Mouse (Mus musculus): ENCODE results near the gene Sema3b. TPM values are rescaled to one million over a fixed set of nuclear protein-coding genes. Genes with fewer than 3 reads are reported as not detected.

The Sema3b gene
- polyA plus RNA-seq, 1 experiment from 2014 or later: 14.9 TPM

- Histone ChIP-seq H3K4me3 (replicated peaks; ENCODE audit: low read length) (no peak overlapping the region), H3K9ac (ENCODE audit: low read length) (peak overlapping the region; percentile 47), H3K36me3 (ENCODE audit: control insufficient read depth, insufficient read depth, low read length) (no peaks in the 10 kb centered on the region), H3K27ac (ENCODE audit: low read length) (peak overlapping the region; percentile 80), H3K4me1 (ENCODE audit: control insufficient read depth, insufficient read depth, low read length) (peaks cover 75% of the 10 kb centered on the region), H3K9me3 (replicated peaks; ENCODE audit: control insufficient read depth, low read length) (no peaks in the 10 kb centered on the region), H3K4me2 (ENCODE audit: low read depth, low read length) (peak overlapping the region; percentile 41; the same call in 1 of the 2 replicates), H3K27me3 (ENCODE audit: control insufficient read depth, insufficient read depth, low read length) (no peaks in the 10 kb centered on the region)
- no peak for ATAC-seq (ENCODE audit: insufficient read depth, low FRiP score)
- WGBS: 34% methylated on average over 4 of the region's 4 CpGs
Observed at GRCm38 (mm10) chr9:107629411-107629730, 20.3 kb upstream of the Sema3b start.

GRCm38 (mm10) chr9:107628721-107629410 is 19.8 kb upstream of the Sema3b start:
- Histone ChIP-seq H3K9ac (ENCODE audit: low read length) (peak overlapping the region; percentile 48), H3K9me3 (replicated peaks; ENCODE audit: control insufficient read depth, low read length) (no peaks in the 10 kb centered on the region), H3K4me1 (ENCODE audit: control insufficient read depth, insufficient read depth, low read length) (peaks cover 79% of the 10 kb centered on the region), H3K27ac (ENCODE audit: low read length) (peak overlapping the region; percentile 80), H3K4me2 (ENCODE audit: low read depth, low read length) (peak overlapping the region; percentile 41), H3K36me3 (ENCODE audit: control insufficient read depth, insufficient read depth, low read length) (0 out of 2 replicates have a peak, but pooled peaks cover 2% of the 10 kb centered on the region), H3K4me3 (replicated peaks; ENCODE audit: low read length) (no peak overlapping the region), H3K27me3 (ENCODE audit: control insufficient read depth, insufficient read depth, low read length) (no peaks in the 10 kb centered on the region)
- 52% methylated on average over 15 of the region's 15 CpGs for WGBS
- ATAC-seq (ENCODE audit: insufficient read depth, low FRiP score): no peak

- peaks cover 75% of the 10 kb centered on the region for H3K4me1 ChIP-seq (ENCODE audit: control insufficient read depth, insufficient read depth, low read length)
- ATAC-seq (ENCODE audit: insufficient read depth, low FRiP score): no peak
- no peaks in the 10 kb centered on the region for H3K27me3 ChIP-seq (ENCODE audit: control insufficient read depth, insufficient read depth, low read length)
- peak overlapping the region; percentile 70; the same call in 1 of the 2 replicates for H3K9ac ChIP-seq (ENCODE audit: low read length)
- H3K27ac ChIP-seq (ENCODE audit: low read length): peak overlapping the region; percentile 80
- H3K4me3 ChIP-seq (replicated peaks; ENCODE audit: low read length): no peak overlapping the region
- H3K4me2 ChIP-seq (ENCODE audit: low read depth, low read length): peak overlapping the region; percentile 41; the same call in 1 of the 2 replicates
- no peaks in the 10 kb centered on the region for H3K9me3 ChIP-seq (replicated peaks; ENCODE audit: control insufficient read depth, low read length)
- H3K36me3 ChIP-seq (ENCODE audit: control insufficient read depth, insufficient read depth, low read length): 0 out of 2 replicates have a peak, but pooled peaks cover 2% of the 10 kb centered on the region
- WGBS: 42% methylated on average over 20 of the region's 20 CpGs
Observed at GRCm38 (mm10) chr9:107627387-107628255, 18.6 kb upstream of the Sema3b start.

- H3K4me2 ChIP-seq (ENCODE audit: low read depth, low read length): peak overlapping the region; percentile 23
- WGBS: 6% methylated on average over 2 of the region's 2 CpGs
- ATAC-seq (ENCODE audit: insufficient read depth, low FRiP score): peak; percentile 62
- peak overlapping the region; percentile 70 for H3K9ac ChIP-seq (ENCODE audit: low read length)
- no peaks in the 10 kb centered on the region for H3K9me3 ChIP-seq (replicated peaks; ENCODE audit: control insufficient read depth, low read length)
- H3K27me3 ChIP-seq (ENCODE audit: control insufficient read depth, insufficient read depth, low read length): no peaks in the 10 kb centered on the region
- H3K4me3 ChIP-seq (replicated peaks; ENCODE audit: low read length): no peak overlapping the region
- 0 out of 2 replicates have a peak, but pooled peaks cover 2% of the 10 kb centered on the region for H3K36me3 ChIP-seq (ENCODE audit: control insufficient read depth, insufficient read depth, low read length)
- H3K4me1 ChIP-seq (ENCODE audit: control insufficient read depth, insufficient read depth, low read length): peaks cover 67% of the 10 kb centered on the region
- peak overlapping the region; percentile 80 for H3K27ac ChIP-seq (ENCODE audit: low read length)
Observed at GRCm38 (mm10) chr9:107626844-107627277, 17.8 kb upstream of the Sema3b start.

GRCm38 (mm10) chr9:107626158-107626843 is 17.3 kb upstream of the Sema3b start:
- peak; percentile 12 for ATAC-seq (ENCODE audit: insufficient read depth, low FRiP score)
- peak overlapping the region; percentile 80 for H3K27ac ChIP-seq (ENCODE audit: low read length)
- H3K36me3 ChIP-seq (ENCODE audit: control insufficient read depth, insufficient read depth, low read length): 0 out of 2 replicates have a peak, but pooled peaks cover 2% of the 10 kb centered on the region
- WGBS: 31% methylated on average over 14 of the region's 15 CpGs
- H3K9me3 ChIP-seq (replicated peaks; ENCODE audit: control insufficient read depth, low read length): no peaks in the 10 kb centered on the region
- H3K27me3 ChIP-seq (ENCODE audit: control insufficient read depth, insufficient read depth, low read length): no peaks in the 10 kb centered on the region
- H3K4me2 ChIP-seq (ENCODE audit: low read depth, low read length): peak overlapping the region; percentile 23
- peaks cover 64% of the 10 kb centered on the region for H3K4me1 ChIP-seq (ENCODE audit: control insufficient read depth, insufficient read depth, low read length)
- peak overlapping the region; percentile 70 for H3K9ac ChIP-seq (ENCODE audit: low read length)
- H3K4me3 ChIP-seq (replicated peaks; ENCODE audit: low read length): no peak overlapping the region

GRCm38 (mm10) chr9:107625351-107626128 is 16.5 kb upstream of the Sema3b start:
- peaks cover 62% of the 10 kb centered on the region for H3K4me1 ChIP-seq (ENCODE audit: control insufficient read depth, insufficient read depth, low read length)
- 90% methylated on average over 12 of the region's 12 CpGs for WGBS
- H3K9me3 ChIP-seq (replicated peaks; ENCODE audit: control insufficient read depth, low read length): no peaks in the 10 kb centered on the region
- 0 out of 2 replicates have a peak, but pooled peaks cover 2% of the 10 kb centered on the region for H3K36me3 ChIP-seq (ENCODE audit: control insufficient read depth, insufficient read depth, low read length)
- no peak for ATAC-seq (ENCODE audit: insufficient read depth, low FRiP score)
- peak overlapping the region; percentile 80 for H3K27ac ChIP-seq (ENCODE audit: low read length)
- peak overlapping the region; percentile 28; the same call in 1 of the 2 replicates for H3K9ac ChIP-seq (ENCODE audit: low read length)
- H3K4me2 ChIP-seq (ENCODE audit: low read depth, low read length): no peak overlapping the region
- H3K4me3 ChIP-seq (replicated peaks; ENCODE audit: low read length): no peak overlapping the region
- no peaks in the 10 kb centered on the region for H3K27me3 ChIP-seq (ENCODE audit: control insufficient read depth, insufficient read depth, low read length)

- peak overlapping the region; percentile 80 for H3K27ac ChIP-seq (ENCODE audit: low read length)
- no peaks in the 10 kb centered on the region for H3K9me3 ChIP-seq (replicated peaks; ENCODE audit: control insufficient read depth, low read length)
- peaks cover 5% of the 10 kb centered on the region; the same call in 1 of the 2 replicates for H3K36me3 ChIP-seq (ENCODE audit: control insufficient read depth, insufficient read depth, low read length)
- H3K9ac ChIP-seq (ENCODE audit: low read length): peak overlapping the region; percentile 28; the same call in 1 of the 2 replicates
- no peaks in the 10 kb centered on the region for H3K27me3 ChIP-seq (ENCODE audit: control insufficient read depth, insufficient read depth, low read length)
- no peak for ATAC-seq (ENCODE audit: insufficient read depth, low FRiP score)
- H3K4me1 ChIP-seq (ENCODE audit: control insufficient read depth, insufficient read depth, low read length): peaks cover 62% of the 10 kb centered on the region
- H3K4me3 ChIP-seq (replicated peaks; ENCODE audit: low read length): no peak overlapping the region
- peak overlapping the region; percentile 12; the same call in 1 of the 2 replicates for H3K4me2 ChIP-seq (ENCODE audit: low read depth, low read length)
- WGBS: 92% methylated on average over 3 of the region's 3 CpGs
Observed at GRCm38 (mm10) chr9:107624951-107625350, 15.9 kb upstream of the Sema3b start.

- Histone ChIP-seq H3K27ac (ENCODE audit: low read length) (peak overlapping the region; percentile 80), H3K4me1 (ENCODE audit: control insufficient read depth, insufficient read depth, low read length) (peaks cover 62% of the 10 kb centered on the region), H3K9ac (ENCODE audit: low read length) (peak overlapping the region; percentile 28; the same call in 1 of the 2 replicates), H3K36me3 (ENCODE audit: control insufficient read depth, insufficient read depth, low read length) (peaks cover 8% of the 10 kb centered on the region; the same call in 1 of the 2 replicates), H3K4me2 (ENCODE audit: low read depth, low read length) (no peak overlapping the region), H3K9me3 (replicated peaks; ENCODE audit: control insufficient read depth, low read length) (no peaks in the 10 kb centered on the region), H3K4me3 (replicated peaks; ENCODE audit: low read length) (no peak overlapping the region), H3K27me3 (ENCODE audit: control insufficient read depth, insufficient read depth, low read length) (no peaks in the 10 kb centered on the region)
- WGBS: 63% methylated on average over 5 of the region's 5 CpGs
- no peak for ATAC-seq (ENCODE audit: insufficient read depth, low FRiP score)
Observed at GRCm38 (mm10) chr9:107624539-107624938, 15.5 kb upstream of the Sema3b start.
